14 mouse cellular contexts compared by ENCODE assay signal in the genomic region with DNA sequence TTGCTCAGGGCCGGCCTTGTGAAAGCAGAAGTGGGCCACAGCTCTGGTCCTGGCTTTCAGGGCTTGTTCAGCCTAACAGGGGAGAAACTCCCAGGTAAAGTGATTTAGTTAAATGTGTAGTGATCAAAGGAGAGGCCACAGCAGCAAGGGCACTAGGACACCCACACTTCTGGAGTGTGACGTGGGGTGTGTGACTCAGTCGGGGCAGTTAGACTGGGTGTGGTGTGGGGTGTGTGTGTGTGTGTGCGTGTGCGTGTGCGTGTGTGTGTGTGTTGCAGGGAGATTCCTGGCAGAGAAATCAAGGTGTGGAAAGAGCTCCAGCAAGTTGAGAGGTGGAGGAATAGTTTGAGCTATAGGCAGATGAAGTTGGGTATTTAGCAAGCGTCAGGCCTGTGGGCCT.
"Had no signal": no experiment of that assay in that cellular context is flagged by ENCODE, and none has a peak within 500 bp of the region (broad histone marks: within the 10 kb centered on the region; RNA-seq: fewer than 3 reads in every experiment).

No protein-coding gene starts in this region.

- H3K9ac ChIP-seq: limb, embryonic 15.5 days; liver, embryonic 12.5 days; lung, embryonic 14.5 days; midbrain, embryonic 12.5 days; neural tube, embryonic 13.5 days had no signal

- ATAC-seq: liver, embryonic 12.5 days; midbrain, embryonic 16.5 days had no signal

- H3K27ac ChIP-seq: kidney, postnatal 0 days; limb, embryonic 15.5 days; liver, embryonic 12.5 days; midbrain, embryonic 12.5 days; neural tube, embryonic 13.5 days had no signal

- H3K4me2 ChIP-seq: limb, embryonic 15.5 days; liver, embryonic 12.5 days; lung, embryonic 14.5 days; midbrain, embryonic 12.5 days; neural tube, embryonic 13.5 days had no signal

- H3K4me1 ChIP-seq: midbrain, embryonic 12.5 days; neural tube, embryonic 13.5 days had no signal

- H3K9me3 ChIP-seq: limb, embryonic 15.5 days; liver, embryonic 12.5 days; midbrain, embryonic 12.5 days; neural tube, embryonic 13.5 days had no signal

- DNase-seq: kidney, adult 9 months; kidney, postnatal 36 days; layer of hippocampus, adult 9-11 months; layer of hippocampus, postnatal 36 days; lung, embryonic 14.5 days; right cerebral cortex, postnatal 14 days; thymus, adult 18-20 months; thymus, postnatal 14 days had no signal

- H3K4me3 ChIP-seq: limb, embryonic 15.5 days; liver, embryonic 12.5 days; midbrain, embryonic 12.5 days; neural tube, embryonic 13.5 days had no signal

- H3K36me3 ChIP-seq: limb, embryonic 15.5 days; liver, embryonic 12.5 days; midbrain, embryonic 12.5 days; neural tube, embryonic 13.5 days had no signal

- H3K27me3 ChIP-seq: limb, embryonic 15.5 days; liver, embryonic 12.5 days; midbrain, embryonic 12.5 days; neural tube, embryonic 13.5 days had no signal
